Mouse (Mus musculus) B cell, adult 2 months (primary cell): ENCODE measurements around the gene Wfdc5.
A peak's percentile ranks its signal among the peaks of the same experiment; 100 is the strongest.

ENCODE experiments used
- DNase-seq, 2 experiments: peaks; one replicate each; pipeline ENCODE4 v3.0.0; 2022

The Wfdc5 gene

DNA sequence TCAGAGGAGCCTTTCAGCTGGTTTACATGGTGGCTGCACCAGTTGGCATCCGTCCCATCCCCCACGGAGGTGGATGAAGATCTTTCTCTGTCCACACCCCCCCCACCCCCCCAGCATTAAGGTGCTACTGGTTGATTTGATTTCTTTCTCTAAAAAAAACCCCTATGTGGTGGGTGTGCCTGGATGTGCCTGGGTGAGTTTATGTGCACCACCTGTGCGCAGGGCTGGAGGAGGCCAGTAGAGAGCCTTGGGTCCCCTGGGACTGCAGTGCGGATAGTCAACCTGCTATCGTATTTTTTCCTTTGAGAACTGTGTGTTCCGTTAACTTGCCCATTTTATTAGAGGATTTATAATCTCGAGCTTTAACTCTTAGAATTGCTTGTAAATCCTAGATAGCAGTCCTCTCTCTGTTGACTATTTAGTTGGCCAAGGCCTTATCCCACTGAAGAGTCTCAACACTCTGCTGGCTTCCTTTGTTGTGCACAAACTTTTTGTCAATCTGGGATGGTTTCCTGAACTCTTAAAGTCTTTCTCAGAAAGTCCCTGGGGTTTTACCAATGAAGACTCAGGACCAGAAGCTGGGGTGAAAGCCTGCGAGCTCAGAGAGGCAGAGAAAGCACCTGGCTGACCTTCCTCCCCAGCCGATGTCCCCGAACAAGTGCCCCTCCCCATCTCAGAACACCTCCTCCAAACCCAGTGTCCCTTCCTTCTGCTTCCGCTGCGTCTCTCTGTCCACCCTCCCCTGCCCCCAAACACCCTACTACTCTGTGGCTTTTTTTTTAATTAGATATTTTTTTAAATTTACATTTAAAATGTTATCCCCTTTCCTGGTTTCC lies 53.7 kb downstream of the Wfdc5 start:
- peak; percentile 65 to 74 for DNase-seq

- DNase-seq: no peak
These were observed 55.2 kb downstream of the Wfdc5 start for GRCm38 (mm10) chr2:164127297-164127696.

GRCm38 (mm10) chr2:164126533-164126955 lies 56.0 kb downstream of the Wfdc5 start:
- peak; percentile 25 to 38 for DNase-seq
